Mouse (Mus musculus) liver, embryonic 15.5 days (tissue): Measurements from ENCODE around the gene Mmp8. TPM values are rescaled to one million over a fixed set of nuclear protein-coding genes. Genes with fewer than 3 reads are reported as not detected.

Experiments
- ATAC-seq: fragments of 200-750 bp; cut with Nextera tagmentation; 2 replicates; pipeline ENCODE4 v1.8.0; 2017; ENCODE audit warnings: moderate number of reproducible peaks, mild to moderate bottlenecking, moderate library complexity; ENCODE audit not compliant: insufficient read depth
- H3K27ac ChIP-seq: fragments of 300-500 bp; sonication (generic); replicated peaks from 2 replicates; pipeline ENCODE4 v1.5.1; 2015; ENCODE audit warnings: mild to moderate bottlenecking, inconsistent platforms
- H3K27me3 ChIP-seq: fragments of 300-500 bp; sonication (generic); 2 replicates; pipeline ENCODE4 v1.6.1; 2015; ENCODE audit warnings: mild to moderate bottlenecking, inconsistent platforms
- H3K36me3 ChIP-seq: fragments of 300-500 bp; sonication (generic); replicated peaks from 2 replicates; pipeline ENCODE4 v1.6.1; 2015; ENCODE audit warnings: moderate library complexity, mild to moderate bottlenecking, inconsistent platforms
- H3K4me1 ChIP-seq: fragments of 300-500 bp; sonication (generic); replicated peaks from 2 replicates; pipeline ENCODE4 v1.6.1; 2015; ENCODE audit warnings: inconsistent platforms
- H3K4me2 ChIP-seq: fragments of 300-500 bp; sonication (generic); 2 replicates; pipeline ENCODE4 v1.6.1; 2015; ENCODE audit warnings: moderate library complexity, mild to moderate bottlenecking, inconsistent platforms
- H3K4me3 ChIP-seq: fragments of 300-500 bp; sonication (generic); replicated peaks from 2 replicates; pipeline ENCODE4 v1.5.1; 2015; ENCODE audit warnings: mild to moderate bottlenecking, inconsistent platforms
- H3K9ac ChIP-seq: fragments of 300-500 bp; sonication (generic); 2 replicates; pipeline ENCODE4 v1.6.1; 2015; ENCODE audit warnings: moderate library complexity, mild to moderate bottlenecking, inconsistent platforms
- H3K9me3 ChIP-seq: fragments of 300-500 bp; sonication (generic); replicated peaks from 2 replicates; pipeline ENCODE4 v1.6.1; 2016; ENCODE audit warnings: inconsistent platforms
- WGBS: fragments of 180-500 bp; shearing (Covaris S2); methylation state at CpG from one replicate; pipeline ENCODE4 v1.1.7; 2015; ENCODE audit warnings: mixed read lengths; ENCODE audit not compliant: insufficient replicate concordance; 5-methylcytosine and 5-hydroxymethylcytosine counted together
- polyA plus RNA-seq: library from polyadenylated mRNA; unstranded; fragments of >200 nt; fragmentation: Nextera tagmentation; extraction: Ambion mirVana; gene quantifications from 2 replicates; pipeline ENCODE4 v1.2.1, GENCODE M21; 2015

Mmp8 gene
- polyA plus RNA-seq, 1 experiment from 2014 or later, result 11.0 TPM

DNA sequence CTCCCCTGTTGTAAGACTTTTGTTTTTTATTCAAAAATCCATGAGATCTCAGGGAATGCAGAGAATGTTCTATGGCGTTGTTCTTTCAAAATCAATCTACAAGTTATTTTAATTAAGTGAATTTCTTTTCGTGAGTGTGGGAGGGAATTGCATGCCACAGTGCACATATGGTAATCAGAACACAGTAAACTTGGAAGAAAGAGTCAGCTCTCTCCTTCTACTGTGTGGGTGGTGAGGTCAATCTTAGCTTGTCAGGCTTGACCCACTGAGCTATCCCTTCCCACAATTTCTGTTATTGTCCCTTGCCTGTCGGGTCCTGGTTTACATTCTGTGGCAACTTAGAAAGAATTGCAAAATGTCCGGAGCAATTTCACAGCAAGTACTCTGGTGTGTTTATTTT is 1.8 kb downstream of the Mmp8 start:
- ATAC-seq, result no peak

DNA sequence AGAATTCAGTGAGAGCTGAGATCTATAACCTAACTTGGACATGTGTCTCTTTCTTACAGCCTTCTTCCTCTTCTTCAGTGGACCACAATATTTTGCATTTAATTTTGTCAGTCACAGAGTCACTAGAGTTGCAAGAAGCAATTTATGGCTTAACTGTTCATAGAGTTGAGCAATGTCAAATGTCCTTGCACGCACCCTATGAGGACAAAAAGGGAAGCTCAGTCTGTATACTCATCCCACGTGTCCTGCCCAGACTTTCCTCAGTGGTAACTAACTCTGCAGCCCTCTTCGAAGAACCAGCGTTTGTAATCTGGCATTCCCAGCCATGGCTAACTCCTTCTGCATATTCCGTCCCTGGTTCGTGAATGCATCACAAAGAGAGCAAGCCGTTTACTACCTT is 9.1 kb downstream of the Mmp8 start:
- Histone ChIP-seq H3K4me3 (no peak overlapping the region), H3K36me3 (no peaks in the 10 kb centered on the region), H3K4me1 (peaks cover 5% of the 10 kb centered on the region; the same call in 1 of the 2 replicates), H3K4me2 (no peak overlapping the region), H3K9ac (no peak overlapping the region), H3K27ac (no peak overlapping the region), H3K9me3 (no peaks in the 10 kb centered on the region), H3K27me3 (no peaks in the 10 kb centered on the region)
- peak; percentile 60 for ATAC-seq
- 23% methylated on average over 7 of the region's 7 CpGs for WGBS

More for the DNA sequence above, 1.8 kb downstream of the Mmp8 start:
- H3K9ac ChIP-seq, result no peak overlapping the region
- H3K4me1 ChIP-seq, result no peaks in the 10 kb centered on the region
- H3K9me3 ChIP-seq, result no peaks in the 10 kb centered on the region
- no peak overlapping the region for H3K4me3 ChIP-seq
- H3K36me3 ChIP-seq, result no peaks in the 10 kb centered on the region
- no peaks in the 10 kb centered on the region for H3K27me3 ChIP-seq
- H3K4me2 ChIP-seq, result no peak overlapping the region
- WGBS, result 52% methylated on average over 4 of the region's 4 CpGs
- H3K27ac ChIP-seq, result no peak overlapping the region

DNA sequence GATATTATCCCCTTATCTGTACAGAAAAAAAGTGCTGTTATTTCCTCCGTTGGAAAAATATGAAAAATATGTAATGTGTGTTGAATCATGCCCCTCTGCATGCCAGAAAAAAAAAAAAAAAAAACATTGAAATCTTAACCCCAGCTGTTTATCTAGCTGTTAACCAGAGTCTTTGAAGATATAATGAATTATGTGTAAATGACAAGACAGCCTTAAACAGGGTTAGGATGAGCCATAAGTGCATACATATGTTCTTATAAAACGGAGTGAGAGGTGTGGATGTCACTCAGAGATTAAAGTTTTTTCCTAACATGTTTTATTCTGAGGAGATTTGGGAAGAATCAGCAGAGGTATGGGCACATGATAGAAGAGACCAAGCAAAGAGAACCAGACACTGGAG is 9.7 kb downstream of the Mmp8 start:
- H3K4me1 ChIP-seq, result peaks cover 5% of the 10 kb centered on the region; the same call in 1 of the 2 replicates
- WGBS, result 35% methylated on average over 2 of the region's 2 CpGs
- H3K27me3 ChIP-seq, result no peaks in the 10 kb centered on the region
- H3K9ac ChIP-seq, result no peak overlapping the region
- no peak overlapping the region for H3K4me3 ChIP-seq
- no peak overlapping the region for H3K27ac ChIP-seq
- H3K36me3 ChIP-seq, result no peaks in the 10 kb centered on the region
- no peaks in the 10 kb centered on the region for H3K9me3 ChIP-seq
- H3K4me2 ChIP-seq, result no peak overlapping the region
- ATAC-seq, result no peak

DNA sequence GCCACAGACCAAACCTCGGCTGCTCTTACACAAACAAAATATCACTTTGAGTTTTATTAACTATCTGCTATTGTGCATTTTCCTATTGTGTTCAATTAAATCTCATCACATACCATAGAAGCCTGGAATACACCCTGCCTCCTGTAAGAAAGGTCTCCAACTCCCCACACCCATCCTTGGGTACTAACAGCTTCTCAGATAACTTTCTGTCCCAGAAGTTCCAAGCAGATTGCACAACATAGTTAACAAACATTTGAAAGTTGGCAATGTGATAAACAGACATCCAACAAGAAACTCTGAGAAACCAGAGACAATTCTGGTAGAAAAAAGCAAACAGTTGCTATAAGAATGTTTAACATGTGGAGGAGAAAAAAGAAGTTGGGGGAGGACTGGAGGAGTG is 12.2 kb downstream of the Mmp8 start:
- 62% methylated on average over 1 of the region's 1 CpGs for WGBS

DNA sequence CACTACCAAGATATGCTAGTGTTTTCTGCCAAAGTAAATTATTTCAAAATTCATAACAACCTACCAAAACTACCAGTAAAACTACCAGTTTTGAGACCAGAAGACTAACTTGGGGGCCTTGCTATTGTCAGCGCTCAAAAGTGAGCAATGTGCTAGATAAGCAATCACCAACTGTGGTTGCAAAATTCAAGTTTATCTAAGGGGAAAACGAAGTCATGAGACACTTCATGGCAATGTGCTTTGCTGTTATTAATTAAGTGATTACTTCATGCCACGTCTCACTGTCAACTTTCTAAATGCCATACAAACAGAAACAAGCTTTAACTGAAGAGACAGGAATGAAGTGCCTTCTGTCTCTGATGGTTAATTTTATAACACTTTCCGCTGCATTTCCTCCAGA is 12.9 kb downstream of the Mmp8 start, which contains the start of gene Mmp27:
Gene Mmp27, plus strand, starts transcription at position 235 of the 400 bp plus-strand sequence.
- 23% methylated on average over 4 of the region's 4 CpGs for WGBS
- no peak; the same call in 1 of the 2 replicates for ATAC-seq

More for the DNA sequence above, 12.2 kb downstream of the Mmp8 start:
- ATAC-seq, result no peak
- Histone ChIP-seq H3K27me3 (no peaks in the 10 kb centered on the region), H3K9ac (no peak overlapping the region), H3K9me3 (no peaks in the 10 kb centered on the region), H3K4me3 (no peak overlapping the region), H3K27ac (no peak overlapping the region), H3K4me1 (peaks cover 5% of the 10 kb centered on the region; the same call in 1 of the 2 replicates), H3K4me2 (no peak overlapping the region), H3K36me3 (no peaks in the 10 kb centered on the region)

GRCm38 (mm10) chr9:7572188-7572587 is 13.9 kb downstream of the Mmp8 start:
- 49% methylated on average over 7 of the region's 7 CpGs for WGBS
- ATAC-seq, result peak; percentile 54
- Histone ChIP-seq H3K9me3 (no peaks in the 10 kb centered on the region), H3K9ac (no peak overlapping the region), H3K27ac (no peak overlapping the region), H3K27me3 (no peaks in the 10 kb centered on the region), H3K4me3 (no peak overlapping the region), H3K36me3 (no peaks in the 10 kb centered on the region), H3K4me1 (peaks cover 5% of the 10 kb centered on the region; the same call in 1 of the 2 replicates), H3K4me2 (no peak overlapping the region)

More for the DNA sequence above, 12.9 kb downstream of the Mmp8 start, which contains the start of gene Mmp27:
- Histone ChIP-seq H3K9me3 (no peaks in the 10 kb centered on the region), H3K27ac (no peak within 1 kb of the TSS), H3K4me1 (peaks cover 5% of the 10 kb centered on the region; the same call in 1 of the 2 replicates), H3K4me2 (no peak within 1 kb of the TSS), H3K9ac (no peak within 1 kb of the TSS), H3K27me3 (no peaks in the 10 kb centered on the region), H3K4me3 (no peak within 1 kb of the TSS), H3K36me3 (no peaks in the 10 kb centered on the region)

- no peak overlapping the region for H3K27ac ChIP-seq
- H3K4me3 ChIP-seq, result no peak overlapping the region
- WGBS, result 49% methylated on average over 2 of the region's 2 CpGs
- H3K4me1 ChIP-seq, result peaks cover 5% of the 10 kb centered on the region; the same call in 1 of the 2 replicates
- H3K27me3 ChIP-seq, result no peaks in the 10 kb centered on the region
- no peaks in the 10 kb centered on the region for H3K9me3 ChIP-seq
- H3K4me2 ChIP-seq, result no peak overlapping the region
- H3K9ac ChIP-seq, result no peak overlapping the region
- H3K36me3 ChIP-seq, result no peaks in the 10 kb centered on the region
- ATAC-seq, result no peak
These were observed 14.5 kb downstream of the Mmp8 start for GRCm38 (mm10) chr9:7572663-7573308.

- Histone ChIP-seq H3K9me3 (no peaks in the 10 kb centered on the region), H3K9ac (no peak overlapping the region), H3K4me2 (no peak overlapping the region), H3K4me3 (no peak overlapping the region), H3K27ac (no peak overlapping the region), H3K36me3 (no peaks in the 10 kb centered on the region), H3K4me1 (peaks cover 1% of the 10 kb centered on the region; the same call in 1 of the 2 replicates), H3K27me3 (no peaks in the 10 kb centered on the region)
- 53% methylated on average over 3 of the region's 3 CpGs for WGBS
- ATAC-seq, result no peak
These were observed 17.3 kb downstream of the Mmp8 start for GRCm38 (mm10) chr9:7575526-7575925.

DNA sequence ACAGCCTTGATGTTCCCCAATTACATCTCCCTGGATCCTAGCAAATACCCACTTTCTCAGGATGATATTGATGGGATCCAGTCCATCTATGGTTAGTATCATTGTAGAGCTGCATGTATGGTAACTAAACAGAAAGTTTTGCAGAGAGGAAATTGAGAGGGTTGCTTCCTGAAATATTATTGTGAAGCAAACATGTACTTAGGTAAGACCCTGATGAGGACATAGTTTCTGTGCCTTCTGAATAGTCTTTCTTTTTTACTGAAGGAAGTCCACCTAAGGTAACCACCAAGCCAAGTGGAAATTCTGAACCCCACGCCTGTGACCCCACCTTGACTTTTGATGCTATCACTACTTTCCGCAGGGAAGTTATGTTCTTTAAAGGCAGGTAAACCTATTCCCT is 19.1 kb downstream of the Mmp8 start:
- no peak for ATAC-seq
- H3K27ac ChIP-seq, result no peak overlapping the region

GRCm38 (mm10) chr9:7590063-7590462 is 31.8 kb downstream of the Mmp8 start:
- Histone ChIP-seq H3K4me1 (no peaks in the 10 kb centered on the region), H3K9ac (no peak overlapping the region), H3K9me3 (no peaks in the 10 kb centered on the region), H3K27me3 (no peaks in the 10 kb centered on the region; the same call in 1 of the 2 replicates), H3K36me3 (no peaks in the 10 kb centered on the region), H3K4me2 (no peak overlapping the region), H3K4me3 (no peak overlapping the region), H3K27ac (no peak overlapping the region)
- WGBS, result 56% methylated on average over 8 of the region's 8 CpGs
- no peak for ATAC-seq

More for the DNA sequence above, 19.1 kb downstream of the Mmp8 start:
- no peaks in the 10 kb centered on the region for H3K36me3 ChIP-seq
- H3K4me1 ChIP-seq, result no peaks in the 10 kb centered on the region
- H3K4me3 ChIP-seq, result no peak overlapping the region
- H3K9me3 ChIP-seq, result no peaks in the 10 kb centered on the region
- no peaks in the 10 kb centered on the region for H3K27me3 ChIP-seq
- H3K4me2 ChIP-seq, result no peak overlapping the region
- 63% methylated on average over 2 of the region's 2 CpGs for WGBS
- H3K9ac ChIP-seq, result no peak overlapping the region

- Histone ChIP-seq H3K36me3 (no peaks in the 10 kb centered on the region), H3K9me3 (no peaks in the 10 kb centered on the region), H3K4me1 (no peaks in the 10 kb centered on the region), H3K9ac (no peak overlapping the region), H3K4me3 (no peak overlapping the region), H3K27ac (no peak overlapping the region), H3K4me2 (no peak overlapping the region), H3K27me3 (no peaks in the 10 kb centered on the region; the same call in 1 of the 2 replicates)
- no peak for ATAC-seq
- 64% methylated on average over 3 of the region's 3 CpGs for WGBS
These were observed 35.1 kb downstream of the Mmp8 start for GRCm38 (mm10) chr9:7593272-7593812.
